Mouse (Mus musculus) kidney, adult 2 months (tissue): ENCODE data around the gene Gm5426. TPM values are rescaled to one million over a fixed set of nuclear protein-coding genes. Genes with fewer than 3 reads are reported as not detected.
A peak's percentile ranks its signal among the peaks of the same experiment; 100 is the strongest.

Experiments
- DNase-seq: peaks from one replicate; pipeline ENCODE4 v3.0.0; 2021
- H3K27ac ChIP-seq: fragments of 200-500 bp; 2 replicates; pipeline ENCODE4 v1.5.1; 2012; ENCODE audit warnings: low read depth, low read length, control low read depth, inconsistent platforms; ENCODE audit not compliant: insufficient read depth
- H3K27me3 ChIP-seq: fragments of 200-500 bp; replicated peaks from 2 replicates; pipeline ENCODE4 v1.6.1; 2012; ENCODE audit warnings: mild to moderate bottlenecking, moderate library complexity, low read length, inconsistent platforms; ENCODE audit not compliant: control insufficient read depth, insufficient read depth
- H3K36me3 ChIP-seq: fragments of 200-500 bp; 2 replicates; pipeline ENCODE4 v1.6.1; 2012; ENCODE audit warnings: mild to moderate bottlenecking, moderate library complexity, low read length, inconsistent platforms; ENCODE audit not compliant: control insufficient read depth, insufficient read depth
- H3K4me1 ChIP-seq: fragments of 200-500 bp; 2 replicates; pipeline ENCODE4 v1.6.1; 2011; ENCODE audit warnings: low read length; ENCODE audit not compliant: control insufficient read depth, insufficient read depth
- H3K4me3 ChIP-seq: fragments of 200-500 bp; 2 replicates; pipeline ENCODE4 v1.5.1; 2011; ENCODE audit warnings: mild to moderate bottlenecking, low read depth, low read length, control low read depth; ENCODE audit not compliant: insufficient read depth
- CTCF ChIP-seq: fragments of 200-500 bp; conservative IDR thresholded peaks from 2 replicates; pipeline ENCODE4 v1.5.1; 2011; ENCODE audit warnings: low read depth, mild to moderate bottlenecking, control low read depth, low read length, moderate library complexity, mixed read lengths; ENCODE audit not compliant: insufficient read depth, insufficient read length
- POLR2A ChIP-seq: fragments of 200-500 bp; IDR thresholded peaks from one replicate; pipeline ENCODE4 v1.6.1; 2011; ENCODE audit warnings: low read depth, low read length, control low read depth
- WGBS: fragments of 180-500 bp; shearing (Covaris S2); methylation state at CpG from one replicate; pipeline ENCODE4 v1.1.7; 2018; 5-methylcytosine and 5-hydroxymethylcytosine counted together
- polyA plus RNA-seq: library from polyadenylated mRNA; depleted of rRNA; stranded (reverse); fragments of >200 nt; gene quantifications from 2 replicates; pipeline ENCODE4 v1.2.3, GENCODE M21; 2012

Gene Gm5426
- polyA plus RNA-seq, 1 experiment, result not detected

DNA sequence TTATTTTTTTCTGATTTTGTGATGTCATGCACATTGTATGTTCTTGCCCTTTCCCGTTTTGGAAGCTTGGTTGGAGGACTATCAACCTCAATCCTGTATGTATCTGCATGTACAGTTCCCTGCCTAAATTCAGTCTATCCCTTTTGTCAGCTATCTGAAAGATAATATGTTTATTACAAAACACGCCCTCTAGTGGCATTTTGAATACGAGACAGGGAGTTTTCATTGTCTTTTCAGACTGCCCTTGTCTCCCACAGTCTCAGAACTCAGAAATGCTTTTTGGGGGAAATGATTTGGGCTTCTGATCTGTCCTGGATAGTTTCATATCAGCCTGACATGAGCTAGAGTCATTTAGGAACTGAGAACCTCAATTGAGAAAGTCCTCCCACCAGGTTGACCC, 32.2 kb upstream of the Gm5426 start:
- DNase-seq, result no peak
- Histone ChIP-seq H3K4me3 (no peak overlapping the region), H3K4me1 (no peaks in the 10 kb centered on the region), H3K27ac (no peak overlapping the region), H3K36me3 (no peaks in the 10 kb centered on the region), H3K27me3 (no peaks in the 10 kb centered on the region)
- 50% methylated on average over 3 of the region's 3 CpGs for WGBS
- TF ChIP-seq POLR2A (no peak), CTCF (no peak)

GRCm38 (mm10) chr10:96104624-96105023, 31.8 kb upstream of the Gm5426 start:
- no peak for DNase-seq
- no peaks in the 10 kb centered on the region for H3K4me1 ChIP-seq
- no peak overlapping the region for H3K27ac ChIP-seq
- H3K4me3 ChIP-seq, result no peak overlapping the region
- WGBS, result 84% methylated on average over 4 of the region's 4 CpGs
- TF ChIP-seq CTCF (no peak), POLR2A (no peak)
- H3K27me3 ChIP-seq, result no peaks in the 10 kb centered on the region
- no peaks in the 10 kb centered on the region for H3K36me3 ChIP-seq

GRCm38 (mm10) chr10:96105124-96105523, 31.3 kb upstream of the Gm5426 start:
- no peaks in the 10 kb centered on the region for H3K36me3 ChIP-seq
- TF ChIP-seq POLR2A, result no peak
- peak; percentile 50 for TF ChIP-seq CTCF
- no peak overlapping the region for H3K4me3 ChIP-seq
- no peaks in the 10 kb centered on the region for H3K4me1 ChIP-seq
- H3K27ac ChIP-seq, result no peak overlapping the region
- 93% methylated on average over 2 of the region's 2 CpGs for WGBS
- H3K27me3 ChIP-seq, result no peaks in the 10 kb centered on the region
- DNase-seq, result no peak

DNA sequence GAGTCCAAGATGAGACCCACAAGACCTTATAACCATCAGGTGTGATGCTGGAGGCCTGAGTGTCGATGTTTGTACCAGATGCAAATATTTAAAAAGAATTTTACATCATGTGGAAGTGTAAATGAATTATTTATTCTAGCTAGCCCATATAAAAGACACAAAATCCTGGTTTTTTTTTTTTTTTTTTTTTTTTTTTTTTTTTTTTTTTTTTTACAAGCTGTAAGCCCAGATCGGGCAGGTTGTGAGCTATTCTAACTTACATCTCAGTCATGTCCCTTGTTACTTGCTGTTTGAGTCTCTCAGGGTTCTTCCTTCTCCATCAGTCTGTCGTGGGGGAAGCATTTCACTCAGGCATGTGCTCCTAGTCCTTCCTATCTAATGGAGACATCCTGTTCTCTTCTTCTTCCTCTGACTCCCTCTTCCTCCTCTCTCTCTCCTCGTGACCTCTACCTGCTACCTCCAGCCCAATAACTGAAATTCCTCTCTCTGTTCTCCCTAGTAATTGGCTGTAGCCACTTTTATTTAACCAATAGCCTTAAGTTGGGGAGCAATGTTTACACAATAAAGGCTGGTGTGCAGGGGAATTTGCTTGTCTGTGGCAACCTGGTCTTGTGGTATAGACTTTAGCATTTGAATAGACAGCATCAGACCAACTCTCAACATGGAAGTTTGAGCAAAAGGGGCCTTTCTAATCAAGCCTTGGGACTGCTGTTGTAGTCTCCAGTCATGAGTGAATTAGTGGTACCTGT, 29.3 kb upstream of the Gm5426 start:
- no peaks in the 10 kb centered on the region for H3K36me3 ChIP-seq
- no peak overlapping the region for H3K4me3 ChIP-seq
- no peaks in the 10 kb centered on the region for H3K4me1 ChIP-seq
- TF ChIP-seq POLR2A (no peak), CTCF (no peak)
- no peaks in the 10 kb centered on the region for H3K27me3 ChIP-seq
- no peak for DNase-seq
- 70% methylated on average over 4 of the region's 4 CpGs for WGBS
- no peak overlapping the region for H3K27ac ChIP-seq

- TF ChIP-seq CTCF (no peak), POLR2A (no peak)
- DNase-seq, result peak; percentile 8
- Histone ChIP-seq H3K36me3 (no peaks in the 10 kb centered on the region), H3K4me1 (no peaks in the 10 kb centered on the region), H3K27me3 (no peaks in the 10 kb centered on the region), H3K4me3 (no peak overlapping the region), H3K27ac (no peak overlapping the region)
- 22% methylated on average over 1 of the region's 1 CpGs for WGBS
These were observed 28.6 kb upstream of the Gm5426 start for GRCm38 (mm10) chr10:96107825-96108224.

DNA sequence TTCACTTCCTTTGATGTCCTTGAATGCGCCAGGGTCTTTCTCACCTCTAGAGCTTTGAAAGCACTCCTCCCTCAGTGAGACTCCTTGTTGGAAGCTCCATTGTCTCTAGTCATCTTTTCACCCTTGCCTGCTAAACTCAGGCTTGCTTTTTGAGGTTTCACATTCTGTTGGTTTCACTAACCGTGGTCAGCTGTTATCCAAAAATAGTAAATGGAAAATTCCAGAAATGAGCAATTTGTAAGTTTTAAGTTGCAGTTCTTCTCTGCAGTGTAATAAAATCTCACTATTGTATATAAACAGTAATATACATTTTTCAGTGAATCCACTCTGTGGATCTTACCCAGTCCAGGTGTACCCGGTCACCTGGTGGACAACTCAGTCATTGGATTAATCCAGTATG, 21.1 kb upstream of the Gm5426 start:
- Histone ChIP-seq H3K4me1 (no peaks in the 10 kb centered on the region), H3K4me3 (no peak overlapping the region), H3K27ac (no peak overlapping the region), H3K27me3 (no peaks in the 10 kb centered on the region), H3K36me3 (no peaks in the 10 kb centered on the region)
- no peak for TF ChIP-seq CTCF
- TF ChIP-seq POLR2A, result no peak
- no peak for DNase-seq
- 79% methylated on average over 3 of the region's 3 CpGs for WGBS

GRCm38 (mm10) chr10:96120821-96121220, 15.6 kb upstream of the Gm5426 start:
- Histone ChIP-seq H3K4me1 (peaks cover 7% of the 10 kb centered on the region; the same call in 1 of the 2 replicates), H3K4me3 (no peak overlapping the region), H3K36me3 (no peaks in the 10 kb centered on the region), H3K27me3 (no peaks in the 10 kb centered on the region; the same call in 1 of the 2 replicates), H3K27ac (no peak overlapping the region)
- 83% methylated on average over 2 of the region's 2 CpGs for WGBS
- DNase-seq, result no peak
- TF ChIP-seq POLR2A (no peak), CTCF (no peak)
